Mouse (Mus musculus): ENCODE results near the gene Mylk2.

DNA sequence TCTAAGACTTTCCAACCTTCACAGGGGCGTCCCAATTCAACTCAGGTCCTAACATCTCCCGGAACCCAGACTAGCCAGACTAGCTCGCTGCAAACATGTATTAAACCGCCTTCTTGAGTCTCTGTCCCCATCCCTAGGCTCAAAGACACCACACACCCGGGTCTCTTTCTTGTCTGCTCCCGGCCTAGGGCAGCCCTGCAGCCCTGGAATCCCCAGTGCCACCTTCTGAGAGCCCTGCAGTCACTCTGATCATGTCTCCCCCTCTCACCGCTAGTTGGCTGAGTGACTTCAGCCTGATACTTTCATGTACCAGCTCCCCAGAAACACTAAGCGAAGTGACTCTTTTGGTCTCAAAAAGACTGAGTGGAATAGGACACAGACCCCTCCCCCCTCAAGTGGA, 32.4 kb downstream of the Mylk2 start:
- no peak for TF ChIP-seq POLR2A (IDR thresholded peaks at IDR 0.05; ENCODE audit: insufficient read depth, low read depth, low read length)
- no peak for TF ChIP-seq CTCF (IDR thresholded peaks at IDR 0.05; ENCODE audit: insufficient read depth, low read depth, low read length)

Measured in olfactory bulb, adult 2 months (tissue).